In the genomic region with DNA sequence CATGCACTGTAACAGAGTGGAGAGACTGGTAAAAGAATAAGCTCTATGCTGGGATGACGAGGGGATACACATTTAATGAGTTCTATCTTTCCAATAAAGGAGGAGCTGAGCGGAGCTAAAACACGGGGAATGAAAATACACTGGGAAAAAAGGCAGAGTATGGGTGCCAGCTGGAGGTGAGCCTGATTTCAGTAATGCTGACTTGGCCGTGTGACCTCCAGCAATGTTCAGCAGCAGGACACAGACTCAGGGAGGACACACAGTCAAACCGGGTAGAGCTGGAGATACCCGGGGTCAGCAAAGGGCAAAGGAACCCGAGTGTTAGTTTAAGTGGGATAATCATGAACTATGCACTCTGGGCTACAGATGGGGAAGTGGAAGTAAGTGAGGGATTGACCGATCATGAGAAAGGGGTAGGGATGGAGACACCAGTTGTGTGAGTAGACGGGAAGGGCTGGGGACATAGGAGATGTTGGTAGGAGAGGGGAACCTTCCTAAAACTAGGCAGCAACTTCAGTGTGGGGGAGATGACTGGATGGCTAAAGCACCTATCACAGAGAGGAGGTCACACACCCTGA, we compare ENCODE assay signal across 17 mouse cellular contexts. TPM values are rescaled to one million over a fixed set of nuclear protein-coding genes. Genes with fewer than 3 reads are reported as not detected.
A peak's percentile ranks its signal among the peaks of the same experiment; 100 is the strongest.
DNase-seq lines count a peak whose midpoint lies in the region; ATAC-seq and TF ChIP-seq lines count a peak whose summit lies in the region.
"Had no signal": no experiment of that assay in that cellular context is flagged by ENCODE, and none has a peak within 500 bp of the region (broad histone marks: within the 10 kb centered on the region; RNA-seq: fewer than 3 reads in every experiment).

No protein-coding gene starts in this region.

- no peak for TF ChIP-seq CTCF in gastrocnemius, adult 2 months (IDR thresholded peaks at IDR 0.05)

- no peak overlapping the region for H3K9ac ChIP-seq in forebrain, embryonic 16.5 days (replicated peaks; ENCODE audit: low read depth, low read length)
- H3K9ac ChIP-seq: forebrain, embryonic 13.5 days; hindbrain, embryonic 12.5 days; liver, embryonic 14.5 days had no signal

- no peak for ATAC-seq in forebrain, embryonic 16.5 days
- ATAC-seq: forebrain, embryonic 13.5 days; intestine, postnatal 0 days had no signal

- intact Hi-C loops in gastrocnemius, adult 2 months (cut with DNase I), result no loop called here
- intact Hi-C loops in heart, postnatal 36 days (cut with DNase I), result no loop called here

- WGBS in forebrain, embryonic 16.5 days, result 86% methylated on average over 9 of the region's 9 CpGs

- peak; percentile 28 for DNase-seq in adrenal gland, postnatal 14 days
- DNase-seq in adrenal gland, adult 8-10 months, result no peak
- DNase-seq in kidney, postnatal 25 days, result peak; percentile 18 to 45
- DNase-seq in kidney, postnatal 14 days, result no peak
- DNase-seq in gastrocnemius, adult 2 months, result peak; percentile 59
- DNase-seq in heart, postnatal 36 days, result peak; percentile 29 to 48
- no peak for DNase-seq in retina, postnatal 1 day
- DNase-seq: left cerebral cortex, postnatal 4 days; right cerebral cortex, postnatal 14 days had no signal

- no peak overlapping the region for H3K4me3 ChIP-seq in gastrocnemius, adult 2 months
- no peak overlapping the region for H3K4me3 ChIP-seq in forebrain, embryonic 16.5 days (replicated peaks; ENCODE audit: low read length)
- H3K4me3 ChIP-seq: forebrain, embryonic 13.5 days; hindbrain, embryonic 12.5 days; megakaryocyte, embryonic 14.5 days had no signal

- peaks cover 8% of the 10 kb centered on the region; the same call in 1 of the 2 replicates for H3K36me3 ChIP-seq in forebrain, embryonic 16.5 days (ENCODE audit: control insufficient read depth, insufficient read depth)

- H3K27me3 ChIP-seq in forebrain, embryonic 16.5 days (replicated peaks; ENCODE audit: control insufficient read depth, insufficient read depth, low read length), result no peaks in the 10 kb centered on the region
- H3K27me3 ChIP-seq: forebrain, embryonic 13.5 days; hindbrain, embryonic 12.5 days; megakaryocyte, embryonic 14.5 days had no signal

- H3K4me1 ChIP-seq in forebrain, embryonic 16.5 days (replicated peaks; ENCODE audit: control insufficient read depth, insufficient read depth, low read length), result no peaks in the 10 kb centered on the region

- no peaks in the 10 kb centered on the region for H3K9me3 ChIP-seq in forebrain, embryonic 16.5 days (ENCODE audit: control insufficient read depth, low read length)
- H3K9me3 ChIP-seq: forebrain, embryonic 13.5 days; hindbrain, embryonic 12.5 days; megakaryocyte, embryonic 14.5 days had no signal

- H3K27ac ChIP-seq in gastrocnemius, adult 2 months, result no peak overlapping the region
- no peak overlapping the region for H3K27ac ChIP-seq in forebrain, embryonic 16.5 days (ENCODE audit: low read length)
- H3K27ac ChIP-seq: forebrain, embryonic 13.5 days; hindbrain, embryonic 12.5 days; liver, embryonic 14.5 days had no signal

- H3K4me2 ChIP-seq in forebrain, embryonic 16.5 days (ENCODE audit: low read length), result no peak overlapping the region
- H3K4me2 ChIP-seq: forebrain, embryonic 13.5 days; hindbrain, embryonic 12.5 days had no signal

RNA-seq across cellular contexts. Expression of a gene that starts 37.3 kb away (rescaled TPM):
- total RNA-seq in adrenal gland, postnatal 14 days (2021), result 10.8 and 18.3 TPM in 2 replicates
- total RNA-seq in adrenal gland, adult 8-10 months (2022), result 1 to 10 TPM; 5.1 to 9.5 (median 6.9) TPM
- 1 to 10 TPM; 6.2 to 8.0 TPM for total RNA-seq in gastrocnemius, adult 2 months (2021)
- 10 to 100 TPM; 11.2 to 15.7 TPM for total RNA-seq in heart, postnatal 36 days (2021)
- 10.0 and 10.4 TPM in 2 replicates for polyA plus RNA-seq in forebrain, embryonic 16.5 days (2015; fragmentation: Nextera tagmentation; extraction: Ambion mirVana)

RNA-seq across cellular contexts. Expression of a gene that starts 49.8 kb away (rescaled TPM):
- not detected in 2 replicates for total RNA-seq in adrenal gland, postnatal 14 days (2021)
- not detected for total RNA-seq in adrenal gland, adult 8-10 months (2022)
- total RNA-seq in gastrocnemius, adult 2 months (2021), result not detected
- total RNA-seq in heart, postnatal 36 days (2021), result not detected
- polyA plus RNA-seq in forebrain, embryonic 16.5 days (2015; fragmentation: Nextera tagmentation; extraction: Ambion mirVana), result 0.71 and 1.3 TPM in 2 replicates
- total RNA-seq: layer of hippocampus, postnatal 25 days; neutrophil, adult 5-6 weeks had no signal
- polyA plus RNA-seq: forebrain, embryonic 13.5 days; hindbrain, embryonic 12.5 days; intestine, postnatal 0 days; liver, embryonic 14.5 days had no signal

RNA-seq across cellular contexts. Expression of a gene that starts 50.4 kb away (rescaled TPM):
- total RNA-seq in adrenal gland, postnatal 14 days (2021), result not detected in 2 replicates
- total RNA-seq in adrenal gland, adult 8-10 months (2022), result under 1 TPM in 1 of 4 experiments, not detected in 3; 0.17 TPM
- total RNA-seq in gastrocnemius, adult 2 months (2021), result not detected
- total RNA-seq in heart, postnatal 36 days (2021), result not detected
- 1.2 and 1.7 TPM in 2 replicates for polyA plus RNA-seq in forebrain, embryonic 16.5 days (2015; fragmentation: Nextera tagmentation; extraction: Ambion mirVana)
- total RNA-seq: neutrophil, adult 5-6 weeks had no signal

Comparison
In these comparisons a context has a peak if more than half of its experiments do, and no peak if none do; other contexts are left out.
1. DNase-seq: peak in adrenal gland, postnatal 14 days (single experiment), kidney, postnatal 25 days (2 of 2), gastrocnemius, adult 2 months (single experiment) and heart, postnatal 36 days (2 of 2); none in adrenal gland, adult 8-10 months (single experiment), kidney, postnatal 14 days (single experiment) and retina, postnatal 1 day (single experiment).